Mouse (Mus musculus): ENCODE results near the gene Defb23. TPM values are rescaled to one million over a fixed set of nuclear protein-coding genes. Genes with fewer than 3 reads are reported as not detected.

Gene Defb23
- polyA plus RNA-seq, 1 experiment from 2014 or later = not detected

DNA sequence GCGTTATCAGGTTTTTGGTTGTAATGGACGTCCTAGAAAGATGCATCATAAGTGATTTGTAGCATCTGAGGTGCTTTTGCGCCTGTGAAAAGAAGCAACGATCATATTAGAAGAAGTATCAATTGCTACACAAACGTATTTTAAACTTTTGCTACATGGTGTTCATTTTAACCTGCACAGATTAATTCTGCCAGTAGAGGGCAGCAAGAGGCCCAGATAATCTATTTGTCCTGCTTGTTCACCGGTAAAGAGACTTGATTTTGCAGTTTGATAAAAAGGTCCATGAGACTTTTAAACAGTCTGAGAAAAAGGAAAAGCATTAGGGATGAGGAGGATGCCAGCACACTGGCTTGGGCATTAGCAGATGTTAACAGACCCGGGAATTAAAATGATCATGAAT lies 6.6 kb upstream of the Defb23 start:
- Histone ChIP-seq H3K4me2 (no peak overlapping the region), H3K9ac (no peak overlapping the region), H3K4me1 (no peaks in the 10 kb centered on the region), H3K27ac (no peak overlapping the region), H3K4me3 (no peak overlapping the region), H3K9me3 (no peaks in the 10 kb centered on the region), H3K27me3 (replicated peaks) (no peaks in the 10 kb centered on the region), H3K36me3 (replicated peaks) (no peaks in the 10 kb centered on the region)
- ATAC-seq (replicated peaks) = no peak
- WGBS = 32% methylated on average over 7 of the region's 7 CpGs

- Histone ChIP-seq H3K9me3 (no peaks in the 10 kb centered on the region), H3K9ac (no peak overlapping the region), H3K4me3 (no peak overlapping the region), H3K27me3 (replicated peaks) (no peaks in the 10 kb centered on the region), H3K27ac (no peak overlapping the region), H3K36me3 (replicated peaks) (no peaks in the 10 kb centered on the region), H3K4me1 (no peaks in the 10 kb centered on the region), H3K4me2 (no peak overlapping the region)
- no peak for ATAC-seq (replicated peaks)
- 71% methylated on average over 13 of the region's 13 CpGs for WGBS
Measured at GRCm38 (mm10) chr2:152459241-152459640, 5.2 kb downstream of the Defb23 start.

DNA sequence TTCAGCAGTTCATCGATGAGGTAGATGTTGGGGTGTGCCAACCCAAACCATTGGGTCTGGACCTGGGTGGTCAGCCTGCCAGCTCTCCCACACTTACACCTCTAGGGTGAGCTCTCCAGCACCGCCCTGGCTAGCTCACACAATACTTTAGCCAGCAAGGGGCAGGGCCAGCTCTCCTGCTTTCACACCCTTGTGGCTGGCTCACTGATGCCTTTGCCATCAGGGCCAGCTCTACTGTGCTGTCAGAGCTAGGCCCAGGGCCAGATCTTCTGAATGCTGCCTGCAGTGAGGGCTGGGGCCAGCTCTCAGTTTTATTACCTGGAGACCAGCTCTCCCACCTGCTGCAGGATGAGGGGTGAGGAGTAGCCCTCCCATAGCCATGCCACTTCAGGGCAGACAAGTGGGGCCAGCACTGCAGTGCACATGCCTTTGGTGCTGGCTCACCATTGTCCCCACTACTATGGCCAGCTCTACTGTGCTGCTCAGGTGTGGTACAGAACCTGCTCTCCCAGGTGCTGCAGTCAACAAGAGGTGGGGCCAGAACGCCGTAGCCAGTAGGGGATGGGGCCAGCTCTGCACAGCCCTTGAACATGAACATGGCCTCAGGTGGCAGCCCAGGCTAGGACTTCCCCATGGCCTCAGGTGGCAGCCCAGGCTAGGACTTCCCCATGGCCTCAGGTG lies 12.2 kb downstream of the Defb23 start:
- 74% methylated on average over 4 of the region's 4 CpGs for WGBS
- H3K9me3 ChIP-seq = no peaks in the 10 kb centered on the region
- H3K4me1 ChIP-seq = no peaks in the 10 kb centered on the region
- no peak overlapping the region for H3K4me3 ChIP-seq
- H3K9ac ChIP-seq = no peak overlapping the region
- no peaks in the 10 kb centered on the region for H3K36me3 ChIP-seq (replicated peaks)
- ATAC-seq (replicated peaks) = peak; percentile 33; the same call in 1 of the 2 replicates
- H3K27me3 ChIP-seq (replicated peaks) = no peaks in the 10 kb centered on the region
- no peak overlapping the region for H3K27ac ChIP-seq
- no peak overlapping the region for H3K4me2 ChIP-seq

GRCm38 (mm10) chr2:152450241-152450640 lies 14.2 kb downstream of the Defb23 start:
- WGBS = 6% methylated on average over 5 of the region's 5 CpGs
- no peak overlapping the region for H3K4me3 ChIP-seq
- H3K9ac ChIP-seq = no peak overlapping the region
- no peaks in the 10 kb centered on the region for H3K36me3 ChIP-seq (replicated peaks)
- ATAC-seq (replicated peaks) = no peak
- H3K4me1 ChIP-seq = no peaks in the 10 kb centered on the region
- H3K9me3 ChIP-seq = no peaks in the 10 kb centered on the region
- H3K27ac ChIP-seq = no peak overlapping the region
- no peak overlapping the region for H3K4me2 ChIP-seq
- no peaks in the 10 kb centered on the region for H3K27me3 ChIP-seq (replicated peaks)

GRCm38 (mm10) chr2:152447461-152447860 lies 17.0 kb downstream of the Defb23 start:
- Histone ChIP-seq H3K4me1 (no peaks in the 10 kb centered on the region), H3K4me2 (no peak overlapping the region), H3K9ac (no peak overlapping the region), H3K27me3 (replicated peaks) (no peaks in the 10 kb centered on the region), H3K27ac (no peak overlapping the region), H3K9me3 (no peaks in the 10 kb centered on the region), H3K4me3 (no peak overlapping the region), H3K36me3 (replicated peaks) (no peaks in the 10 kb centered on the region)
- ATAC-seq (replicated peaks) = no peak
- WGBS = 55% methylated on average over 5 of the region's 5 CpGs

DNA sequence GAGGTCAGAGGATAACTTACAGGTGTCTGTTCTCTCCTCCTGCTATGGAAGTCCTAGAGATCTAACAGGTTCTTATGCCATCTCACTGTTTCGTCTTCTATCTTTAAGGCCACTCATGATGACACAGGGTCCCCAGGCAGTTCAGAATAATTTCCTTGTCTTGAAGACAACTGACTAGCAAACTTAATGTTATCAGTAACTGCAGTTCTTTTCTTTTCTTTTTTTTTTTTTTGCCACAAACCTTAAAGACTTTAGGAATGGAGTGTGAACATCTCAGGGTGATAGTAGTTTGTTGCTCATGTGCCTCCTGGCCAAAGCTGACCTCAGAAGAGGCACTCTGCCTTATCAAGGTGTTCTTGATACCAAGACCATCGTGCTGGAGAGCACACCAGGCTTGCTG lies 17.8 kb downstream of the Defb23 start:
- H3K36me3 ChIP-seq (replicated peaks) = no peaks in the 10 kb centered on the region
- H3K4me2 ChIP-seq = no peak overlapping the region
- ATAC-seq (replicated peaks) = no peak
- H3K9me3 ChIP-seq = no peaks in the 10 kb centered on the region
- no peak overlapping the region for H3K27ac ChIP-seq
- H3K9ac ChIP-seq = no peak overlapping the region
- no peaks in the 10 kb centered on the region for H3K4me1 ChIP-seq
- H3K27me3 ChIP-seq (replicated peaks) = no peaks in the 10 kb centered on the region
- no peak overlapping the region for H3K4me3 ChIP-seq
- 69% methylated on average over 2 of the region's 2 CpGs for WGBS

- no peak overlapping the region for H3K9ac ChIP-seq
- no peaks in the 10 kb centered on the region for H3K36me3 ChIP-seq (replicated peaks)
- no peak overlapping the region for H3K27ac ChIP-seq
- no peak overlapping the region for H3K4me2 ChIP-seq
- H3K27me3 ChIP-seq (replicated peaks) = no peaks in the 10 kb centered on the region
- no peak overlapping the region for H3K4me3 ChIP-seq
- no peaks in the 10 kb centered on the region for H3K9me3 ChIP-seq
- WGBS = 88% methylated on average over 8 of the region's 8 CpGs
- no peak for ATAC-seq (replicated peaks)
- no peaks in the 10 kb centered on the region for H3K4me1 ChIP-seq
Measured at GRCm38 (mm10) chr2:152443281-152443680, 21.1 kb downstream of the Defb23 start.

GRCm38 (mm10) chr2:152442322-152442721 lies 22.1 kb downstream of the Defb23 start:
- no peaks in the 10 kb centered on the region for H3K27me3 ChIP-seq (replicated peaks)
- no peaks in the 10 kb centered on the region for H3K36me3 ChIP-seq (replicated peaks)
- ATAC-seq (replicated peaks) = no peak
- H3K4me1 ChIP-seq = peaks cover 4% of the 10 kb centered on the region
- H3K9ac ChIP-seq = no peak overlapping the region
- 52% methylated on average over 4 of the region's 4 CpGs for WGBS
- H3K4me2 ChIP-seq = no peak overlapping the region
- no peak overlapping the region for H3K4me3 ChIP-seq
- no peaks in the 10 kb centered on the region for H3K9me3 ChIP-seq
- no peak overlapping the region for H3K27ac ChIP-seq

DNA sequence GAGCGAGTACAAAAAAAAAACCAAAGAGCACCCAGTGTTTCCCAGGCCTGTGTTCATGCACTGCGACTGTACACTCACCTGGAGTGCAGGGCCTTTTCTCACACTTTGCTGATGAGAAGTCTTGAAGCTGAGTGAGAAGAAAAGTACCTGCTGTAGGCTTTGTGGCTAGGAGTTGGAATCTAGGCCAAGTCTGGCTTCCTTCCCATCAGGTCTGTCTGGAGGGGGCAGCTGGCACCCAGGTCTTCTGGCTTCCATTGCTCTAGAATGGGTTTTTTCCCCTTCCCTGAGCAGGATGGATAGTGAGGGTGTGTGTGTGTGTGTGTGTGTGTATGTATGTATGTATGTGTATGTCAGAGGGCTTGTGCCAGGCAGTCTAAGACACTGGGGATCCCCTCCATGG lies 24.6 kb downstream of the Defb23 start:
- no peaks in the 10 kb centered on the region for H3K9me3 ChIP-seq
- no peak overlapping the region for H3K4me2 ChIP-seq
- no peaks in the 10 kb centered on the region for H3K36me3 ChIP-seq (replicated peaks)
- peaks cover 10% of the 10 kb centered on the region for H3K4me1 ChIP-seq
- H3K9ac ChIP-seq = no peak overlapping the region
- H3K4me3 ChIP-seq = no peak overlapping the region
- 89% methylated on average over 2 of the region's 2 CpGs for WGBS
- no peak for ATAC-seq (replicated peaks)
- H3K27ac ChIP-seq = no peak overlapping the region
- no peaks in the 10 kb centered on the region for H3K27me3 ChIP-seq (replicated peaks)

- no peaks in the 10 kb centered on the region for H3K27me3 ChIP-seq (replicated peaks)
- no peak overlapping the region for H3K4me2 ChIP-seq
- H3K27ac ChIP-seq = no peak overlapping the region
- WGBS = 63% methylated on average over 1 of the region's 1 CpGs
- H3K9me3 ChIP-seq = no peaks in the 10 kb centered on the region
- no peak overlapping the region for H3K4me3 ChIP-seq
- ATAC-seq (replicated peaks) = no peak
- H3K36me3 ChIP-seq (replicated peaks) = no peaks in the 10 kb centered on the region
- peaks cover 10% of the 10 kb centered on the region for H3K4me1 ChIP-seq
- H3K9ac ChIP-seq = no peak overlapping the region
Measured at GRCm38 (mm10) chr2:152438963-152439362, 25.5 kb downstream of the Defb23 start.

- Histone ChIP-seq H3K4me1 (peaks cover 10% of the 10 kb centered on the region), H3K4me2 (peak overlapping the region; percentile 64), H3K36me3 (replicated peaks) (no peaks in the 10 kb centered on the region), H3K9ac (peak overlapping the region; percentile 53), H3K9me3 (no peaks in the 10 kb centered on the region), H3K27ac (0 out of 2 replicates have a peak overlapping the region, but pooled peaks have one; percentile 48), H3K4me3 (peak overlapping the region; percentile 34), H3K27me3 (replicated peaks) (no peaks in the 10 kb centered on the region)
- 3% methylated on average over 23 of the region's 23 CpGs for WGBS
- ATAC-seq (replicated peaks) = peak; percentile 92
Measured at GRCm38 (mm10) chr2:152436983-152437860, 27.2 kb downstream of the Defb23 start.

DNA sequence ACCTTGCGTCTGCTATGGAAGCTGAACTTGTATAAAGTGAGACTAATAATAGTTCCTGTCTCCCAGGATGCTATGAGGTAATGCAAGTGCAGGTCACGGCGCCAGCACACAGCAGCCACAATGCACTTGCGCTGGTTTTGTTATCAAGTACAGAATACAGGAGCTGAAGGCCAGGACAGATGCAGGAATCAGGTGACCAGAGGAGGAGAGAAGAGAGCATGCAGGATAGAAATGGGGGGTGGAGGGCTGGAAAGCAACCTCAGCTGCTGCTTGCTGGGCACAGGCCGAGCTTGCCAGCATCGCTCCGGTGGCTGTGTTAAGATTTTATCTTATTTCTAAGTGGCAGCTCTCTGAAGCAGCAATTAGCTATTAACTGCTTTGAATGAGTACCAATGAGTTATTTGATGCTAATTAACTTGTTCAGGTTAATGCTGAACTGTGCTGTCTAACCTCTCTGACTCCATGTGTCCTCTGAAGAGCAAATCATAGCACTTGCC lies 28.0 kb downstream of the Defb23 start:
- H3K4me2 ChIP-seq = no peak overlapping the region
- peaks cover 10% of the 10 kb centered on the region for H3K4me1 ChIP-seq
- no peak for ATAC-seq (replicated peaks)
- H3K36me3 ChIP-seq (replicated peaks) = no peaks in the 10 kb centered on the region
- WGBS = 66% methylated on average over 7 of the region's 7 CpGs
- H3K27me3 ChIP-seq (replicated peaks) = no peaks in the 10 kb centered on the region
- no peak overlapping the region for H3K9ac ChIP-seq
- H3K4me3 ChIP-seq = no peak overlapping the region
- no peak overlapping the region for H3K27ac ChIP-seq
- no peaks in the 10 kb centered on the region for H3K9me3 ChIP-seq

All from midbrain, embryonic 15.5 days (tissue).